Mouse (Mus musculus): ENCODE measurements around the gene Cptp. TPM values are rescaled to one million over a fixed set of nuclear protein-coding genes. Genes with fewer than 3 reads are reported as not detected.

Cptp gene
- polyA plus RNA-seq, 1 experiment from 2014 or later: 20.0 TPM

- no peaks in the 10 kb centered on the region for H3K9me3 ChIP-seq (ENCODE audit: low read length)
- no peaks in the 10 kb centered on the region for H3K27me3 ChIP-seq (ENCODE audit: insufficient read depth, low read length)
- no peaks in the 10 kb centered on the region for H3K4me1 ChIP-seq (ENCODE audit: insufficient read depth, low read length)
- H3K9ac ChIP-seq (replicated peaks; ENCODE audit: low read length): no peak overlapping the region
- peaks cover 87% of the 10 kb centered on the region for H3K36me3 ChIP-seq (ENCODE audit: insufficient read depth, low read length)
- ATAC-seq (ENCODE audit: low FRiP score, low TSS enrichment): no peak
- no peak overlapping the region for H3K4me3 ChIP-seq (ENCODE audit: low read length)
- no peak overlapping the region for H3K27ac ChIP-seq (ENCODE audit: low read length)
- no peak overlapping the region for H3K4me2 ChIP-seq (replicated peaks; ENCODE audit: low read depth, low read length)
- whole genome bisulfite sequencing: 80% methylated on average over 7 of the region's 7 CpGs
Measured at GRCm38 (mm10) chr4:155821025-155821424, 48.2 kb downstream of the Cptp start.

- Histone ChIP-seq H3K27ac (ENCODE audit: low read length) (no peak overlapping the region), H3K9ac (replicated peaks; ENCODE audit: low read length) (no peak overlapping the region), H3K27me3 (ENCODE audit: insufficient read depth, low read length) (no peaks in the 10 kb centered on the region), H3K4me2 (replicated peaks; ENCODE audit: low read depth, low read length) (no peak overlapping the region), H3K9me3 (ENCODE audit: low read length) (no peaks in the 10 kb centered on the region), H3K4me3 (ENCODE audit: low read length) (no peak overlapping the region), H3K4me1 (ENCODE audit: insufficient read depth, low read length) (peaks cover 13% of the 10 kb centered on the region), H3K36me3 (ENCODE audit: insufficient read depth, low read length) (peaks cover 78% of the 10 kb centered on the region)
- WGBS: 79% methylated on average over 4 of the region's 4 CpGs
- ATAC-seq (ENCODE audit: low FRiP score, low TSS enrichment): no peak
Measured at GRCm38 (mm10) chr4:155817533-155817932, 51.7 kb downstream of the Cptp start.

Small RNAs within 50 kb of the gene (microRNA-seq; reads per million reads assigned to microRNA genes)
- not detected for gene Gm22991

Other genes starting within 250 kb of the Cptp start
- gene Cdk11b, start 244.6 kb downstream of the Cptp start, polyA plus RNA-seq (2015; fragmentation: Nextera tagmentation; extraction: Ambion mirVana): 56.6 and 65.6 TPM in 2 replicates
- not detected in 2 replicates for gene Gm10563, start 224.0 kb downstream of the Cptp start, polyA plus RNA-seq (2015; fragmentation: Nextera tagmentation; extraction: Ambion mirVana)
- 70.4 and 71.7 TPM in 2 replicates for gene Mmp23, start 216.1 kb downstream of the Cptp start, polyA plus RNA-seq (2015; fragmentation: Nextera tagmentation; extraction: Ambion mirVana)
- gene Mib2, start 200.2 kb downstream of the Cptp start, polyA plus RNA-seq (2015; fragmentation: Nextera tagmentation; extraction: Ambion mirVana): 31.9 and 34.1 TPM in 2 replicates
- gene Fndc10, start 175.1 kb downstream of the Cptp start, polyA plus RNA-seq (2015; fragmentation: Nextera tagmentation; extraction: Ambion mirVana): 2.5 and 2.8 TPM in 2 replicates
- 144 and 159 TPM in 2 replicates for gene Ssu72, start 164.6 kb downstream of the Cptp start, polyA plus RNA-seq (2015; fragmentation: Nextera tagmentation; extraction: Ambion mirVana)
- 0.45 and 0.53 TPM in 2 replicates for gene Tmem240, start 134.6 kb downstream of the Cptp start, polyA plus RNA-seq (2015; fragmentation: Nextera tagmentation; extraction: Ambion mirVana)
- 138 and 142 TPM in 2 replicates for gene Atad3a, start 108.3 kb downstream of the Cptp start, polyA plus RNA-seq (2015; fragmentation: Nextera tagmentation; extraction: Ambion mirVana)
- 7.4 and 11.3 TPM in 2 replicates for gene Vwa1, start 94.7 kb downstream of the Cptp start, polyA plus RNA-seq (2015; fragmentation: Nextera tagmentation; extraction: Ambion mirVana)
- gene Tmem88b, start 83.6 kb downstream of the Cptp start, polyA plus RNA-seq (2015; fragmentation: Nextera tagmentation; extraction: Ambion mirVana): 0.32 and 0.33 TPM in 2 replicates
- 0.32 and 0.41 TPM in 2 replicates for gene Ankrd65, start 79.0 kb downstream of the Cptp start, polyA plus RNA-seq (2015; fragmentation: Nextera tagmentation; extraction: Ambion mirVana)
- gene Mrpl20, start 66.6 kb downstream of the Cptp start, polyA plus RNA-seq (2015; fragmentation: Nextera tagmentation; extraction: Ambion mirVana): 205 and 209 TPM in 2 replicates
- gene Ccnl2, start 57.0 kb downstream of the Cptp start, polyA plus RNA-seq (2015; fragmentation: Nextera tagmentation; extraction: Ambion mirVana): 168 and 179 TPM in 2 replicates
- 143 and 157 TPM in 2 replicates for gene Aurkaip1, start 38.2 kb downstream of the Cptp start, polyA plus RNA-seq (2015; fragmentation: Nextera tagmentation; extraction: Ambion mirVana)
- gene Mxra8, start 29.8 kb downstream of the Cptp start, polyA plus RNA-seq (2015; fragmentation: Nextera tagmentation; extraction: Ambion mirVana): 119 and 125 TPM in 2 replicates
- 5.5 and 6.3 TPM in 2 replicates for gene Dvl1, start 22.0 kb downstream of the Cptp start, polyA plus RNA-seq (2015; fragmentation: Nextera tagmentation; extraction: Ambion mirVana)
- gene Tas1r3, start 6.1 kb downstream of the Cptp start, polyA plus RNA-seq (2015; fragmentation: Nextera tagmentation; extraction: Ambion mirVana): 0.22 and 0.40 TPM in 2 replicates
- 72.9 and 80.1 TPM in 2 replicates for gene Ints11, start 106 bp upstream of the Cptp start, polyA plus RNA-seq (2015; fragmentation: Nextera tagmentation; extraction: Ambion mirVana)
- gene Pusl1, start 22.3 kb upstream of the Cptp start, polyA plus RNA-seq (2015; fragmentation: Nextera tagmentation; extraction: Ambion mirVana): 51.4 and 55.1 TPM in 2 replicates
- 16.5 and 17.6 TPM in 2 replicates for gene Acap3, start 22.4 kb upstream of the Cptp start, polyA plus RNA-seq (2015; fragmentation: Nextera tagmentation; extraction: Ambion mirVana)
- gene Ube2j2, start 74.4 kb upstream of the Cptp start, polyA plus RNA-seq (2015; fragmentation: Nextera tagmentation; extraction: Ambion mirVana): 100.0 and 102 TPM in 2 replicates
- 123 and 137 TPM in 2 replicates for gene C1qtnf12, start 92.9 kb upstream of the Cptp start, polyA plus RNA-seq (2015; fragmentation: Nextera tagmentation; extraction: Ambion mirVana)
- gene B3galt6, start 123.2 kb upstream of the Cptp start, polyA plus RNA-seq (2015; fragmentation: Nextera tagmentation; extraction: Ambion mirVana): 18.0 and 18.7 TPM in 2 replicates
- 173 and 182 TPM in 2 replicates for gene Sdf4, start 123.4 kb upstream of the Cptp start, polyA plus RNA-seq (2015; fragmentation: Nextera tagmentation; extraction: Ambion mirVana)
- gene Tnfrsf4, start 144.4 kb upstream of the Cptp start, polyA plus RNA-seq (2015; fragmentation: Nextera tagmentation; extraction: Ambion mirVana): 0.90 and 1.2 TPM in 2 replicates
- 1.3 and 2.5 TPM in 2 replicates for gene Tnfrsf18, start 156.7 kb upstream of the Cptp start, polyA plus RNA-seq (2015; fragmentation: Nextera tagmentation; extraction: Ambion mirVana)
- 7.4 and 10.1 TPM in 2 replicates for gene Ttll10, start 190.0 kb upstream of the Cptp start, polyA plus RNA-seq (2015; fragmentation: Nextera tagmentation; extraction: Ambion mirVana)
- gene 9430015G10Rik, start 240.5 kb upstream of the Cptp start, polyA plus RNA-seq (2015; fragmentation: Nextera tagmentation; extraction: Ambion mirVana): 48.3 and 48.7 TPM in 2 replicates

Measured in kidney, embryonic 16.5 days (tissue).